Mouse (Mus musculus): ENCODE results near the gene Rnf115.

- TF ChIP-seq EP300 (optimal IDR thresholded peaks at IDR 0.05), result no peak
- no peak for TF ChIP-seq CTCF (IDR thresholded peaks at IDR 0.05; ENCODE audit: low read depth)
Observed at GRCm38 (mm10) chr3:96688854-96689253, 38.6 kb upstream of the Rnf115 start.

Data from stomach, postnatal 0 days (tissue).